Mouse (Mus musculus) CH12.LX (cell line): ENCODE measurements at regions not wholly inside any gene's neighbourhood (a gene's known extent, or its start where the extent isn't known, plus 50 kb on each side); places are given as distances from the start of the nearest gene placed in this dataset.
"Not testable (repeated sequence)": the region's sequence is repeated elsewhere in the genome, so short reads cannot be mapped to it uniquely, and the experiment has no call there.

Experiments used
- DNase-seq: peaks from one replicate; pipeline ENCODE4 v3.0.0-alpha.2; 2013; ENCODE audit errors: extremely low read depth
- H3K27ac ChIP-seq: 2 replicates; pipeline ENCODE4 v1.5.1; 2012; ENCODE audit warnings: low read depth, mild to moderate bottlenecking, control low read depth, moderate library complexity; ENCODE audit not compliant: insufficient read depth
- H3K27me3 ChIP-seq: replicated peaks from 2 replicates; pipeline ENCODE3; 2012; ENCODE audit warnings: inconsistent platforms
- H3K36me3 ChIP-seq, 2 experiments: replicated peaks in 1 of 2; 2 replicates each; pipeline versions ENCODE3 to v1.6.1; 2012; ENCODE audit warnings: inconsistent platforms in 1 of 2, low read length in 1 of 2, mild to moderate bottlenecking in 1 of 2, mixed read lengths in 1 of 2, moderate library complexity in 1 of 2; ENCODE audit not compliant: control insufficient read depth in 1 of 2, insufficient read depth in 1 of 2
- H3K4me1 ChIP-seq, 2 experiments: 2 replicates each; pipeline ENCODE4 v1.6.1; 2012; ENCODE audit warnings: inconsistent platforms in 1 of 2, moderate library complexity in 1 of 2; ENCODE audit not compliant: insufficient read depth in 2 of 2, control insufficient read depth in 1 of 2
- H3K4me2 ChIP-seq: 2 replicates; pipeline ENCODE4 v1.6.1; 2012; ENCODE audit warnings: low read depth, mild to moderate bottlenecking, control low read depth; ENCODE audit not compliant: poor library complexity, insufficient read depth, severe bottlenecking
- H3K4me3 ChIP-seq, 3 experiments: fragments of 150-350 bp in 1 of 3; sonication (generic) in 1 of 3; replicated peaks in 1 of 3; 2 replicates each; pipeline versions ENCODE3 to v1.5.1; 2011 to 2012; ENCODE audit warnings: low read depth in 2 of 3, low read length in 2 of 3, mild to moderate bottlenecking in 2 of 3, moderate library complexity in 2 of 3, control low read depth in 1 of 3, improper control_type of control experiment in 1 of 3, inconsistent platforms in 1 of 3, mixed read lengths in 1 of 3; ENCODE audit not compliant: poor library complexity in 1 of 3
- H3K79me2 ChIP-seq: replicated peaks from 2 replicates; pipeline ENCODE4 v1.6.1; 2012; ENCODE audit warnings: mild to moderate bottlenecking, moderate library complexity; ENCODE audit not compliant: control insufficient read depth, poor library complexity, insufficient read depth, severe bottlenecking; ENCODE audit errors: extremely low read depth
- H3K9ac ChIP-seq: 2 replicates; pipeline ENCODE4 v1.6.1; 2012; ENCODE audit warnings: low read depth, mild to moderate bottlenecking, control low read depth, moderate library complexity; ENCODE audit not compliant: insufficient read depth
- H3K9me3 ChIP-seq: replicated peaks from 2 replicates; pipeline ENCODE3; 2012; ENCODE audit warnings: low read length, inconsistent platforms, mixed read lengths
- CHD2 ChIP-seq: IDR thresholded peaks from 2 replicates; pipeline ENCODE4 v1.6.1; 2011; ENCODE audit warnings: low read length, improper control_type of control experiment
- CTCF ChIP-seq, 2 experiments: IDR thresholded peaks in 1 of 2; conservative IDR thresholded peaks in 1 of 2; 2 replicates each; pipeline ENCODE4 v1.5.1; 2011 to 2012; ENCODE audit warnings: low read depth in 2 of 2, low read length in 2 of 2, improper control_type of control experiment in 1 of 2, inconsistent platforms in 1 of 2, mild to moderate bottlenecking in 1 of 2, moderate library complexity in 1 of 2
- E2F4 ChIP-seq: IDR thresholded peaks from 2 replicates; pipeline ENCODE4 v1.6.1; 2011; ENCODE audit warnings: low read depth, low read length, improper control_type of control experiment; ENCODE audit not compliant: insufficient replicate concordance
- ETS1 ChIP-seq: conservative IDR thresholded peaks from 2 replicates; pipeline ENCODE4 v1.6.1; 2012; ENCODE audit warnings: low read depth, mild to moderate bottlenecking, inconsistent platforms, low read length, improper control_type of control experiment, moderate library complexity
- GABPA ChIP-seq: IDR thresholded peaks from 2 replicates; pipeline ENCODE4 v1.6.1; 2012; ENCODE audit warnings: low read depth, low read length, improper control_type of control experiment, inconsistent platforms; ENCODE audit not compliant: insufficient replicate concordance
- IRF4 ChIP-seq: IDR thresholded peaks from 2 replicates; pipeline ENCODE4 v1.6.1; 2014; ENCODE audit warnings: low read depth, mild to moderate bottlenecking, inconsistent platforms, low read length, improper control_type of control experiment
- KAT2A ChIP-seq: IDR thresholded peaks from 2 replicates; pipeline ENCODE4 v1.6.1; 2012; ENCODE audit warnings: low read length, improper control_type of control experiment, inconsistent platforms; ENCODE audit not compliant: insufficient replicate concordance
- MXI1 ChIP-seq: IDR thresholded peaks from 2 replicates; pipeline ENCODE4 v1.6.1; 2011; ENCODE audit warnings: mild to moderate bottlenecking, low read depth, low read length, improper control_type of control experiment
- PAX5 ChIP-seq: IDR thresholded peaks from 2 replicates; pipeline ENCODE4 v1.6.1; 2012; ENCODE audit warnings: low read length, inconsistent platforms, mixed read lengths
- POLR2A ChIP-seq: IDR thresholded peaks from 2 replicates; pipeline ENCODE4 v1.6.1; 2011; ENCODE audit warnings: low read depth, mild to moderate bottlenecking, improper control_type of control experiment, low read length
- RAD21 ChIP-seq: IDR thresholded peaks from 2 replicates; pipeline ENCODE4 v1.6.1; 2011; ENCODE audit warnings: low read depth, mild to moderate bottlenecking, low read length, improper control_type of control experiment, moderate library complexity
- TCF12 ChIP-seq: IDR thresholded peaks from 2 replicates; pipeline ENCODE4 v1.6.1; 2014; ENCODE audit warnings: low read depth, mild to moderate bottlenecking, inconsistent platforms, low read length, improper control_type of control experiment
- UBTF ChIP-seq: IDR thresholded peaks from 2 replicates; pipeline ENCODE4 v1.6.1; 2012; ENCODE audit warnings: low read depth, mild to moderate bottlenecking, inconsistent platforms, low read length, improper control_type of control experiment, moderate library complexity
- USF1 ChIP-seq: IDR thresholded peaks from 2 replicates; pipeline ENCODE4 v1.6.1; 2014; ENCODE audit warnings: low read depth, mild to moderate bottlenecking, inconsistent platforms, low read length, improper control_type of control experiment
- USF2 ChIP-seq: conservative IDR thresholded peaks from 2 replicates; pipeline ENCODE4 v1.6.1; 2011; ENCODE audit warnings: low read depth, low read length, improper control_type of control experiment
- ZC3H11A ChIP-seq: IDR thresholded peaks from 2 replicates; pipeline ENCODE4 v1.6.1; 2012; ENCODE audit warnings: low read depth, mild to moderate bottlenecking, inconsistent platforms, low read length, improper control_type of control experiment
- ZMIZ1 ChIP-seq: IDR thresholded peaks from 2 replicates; pipeline ENCODE4 v1.6.1; 2012; ENCODE audit warnings: low read depth, mild to moderate bottlenecking, inconsistent platforms, low read length, improper control_type of control experiment
- ZNF384 ChIP-seq: IDR thresholded peaks from 2 replicates; pipeline ENCODE4 v1.6.1; 2012; ENCODE audit warnings: low read depth, low read length, improper control_type of control experiment, inconsistent platforms
- dilution Hi-C: fragments of 300-500 bp; cut with MboI; formaldehyde crosslinking; loops from 2 replicates; pipeline ENCODE4 v1.14.3; 2020; ENCODE audit warnings: low sequenced_read_pairs; ENCODE audit not compliant: extremely low pct_unique_long_range_greater_than_20kb, extremely low pct_ligation_motif_present
- in situ Hi-C: fragments of 300-500 bp; cut with MboI; formaldehyde crosslinking; loops from 3 replicates; pipeline ENCODE4 v1.14.3; 2019; ENCODE audit warnings: low sequenced_read_pairs, low pct_ligation_motif_present, low pct_unique_long_range_greater_than_20kb, mixed read lengths

DNA sequence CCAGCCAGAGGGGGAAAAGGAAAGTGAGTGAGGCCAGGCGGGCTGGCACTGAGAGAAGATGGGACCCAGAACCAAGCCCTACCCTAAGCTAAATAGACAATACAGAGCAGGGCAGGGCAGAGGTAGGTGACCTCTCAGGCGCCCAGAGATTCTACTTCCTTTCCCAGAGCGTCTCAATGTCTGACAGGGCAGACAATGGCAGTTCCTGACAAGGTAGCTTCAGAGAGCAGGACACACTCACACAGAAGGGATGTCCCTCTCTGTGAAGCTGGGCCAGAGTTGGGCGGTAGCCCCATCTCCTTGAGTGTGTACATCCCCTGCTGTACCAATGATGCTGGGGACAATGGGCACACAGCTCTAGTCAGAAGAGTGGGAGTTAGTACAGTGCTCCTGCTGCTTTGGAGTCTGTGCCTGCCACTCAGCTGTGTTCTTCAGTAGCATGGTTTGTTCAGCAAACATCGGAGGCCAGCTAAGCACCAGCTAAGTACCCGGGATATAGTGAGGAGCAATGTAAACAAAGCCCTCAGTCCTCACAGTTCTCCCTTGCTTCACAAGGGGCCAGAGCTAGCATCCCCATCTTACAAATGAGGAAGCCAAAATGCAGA is 62.7 kb downstream of the Rhob start:
- no peak overlapping the region for H3K27ac ChIP-seq
- H3K4me3 ChIP-seq: no peak overlapping the region
- no peak overlapping the region for H3K9ac ChIP-seq
- no peaks in the 10 kb centered on the region for H3K9me3 ChIP-seq
- DNase-seq: no peak
- H3K27me3 ChIP-seq: no peaks in the 10 kb centered on the region
- dilution Hi-C loops (no loop called here), in situ Hi-C loops (no loop called here)
- TF ChIP-seq POLR2A (no peak), ETS1 (no peak), CHD2 (no peak), ZMIZ1 (no peak), TCF12 (no peak), KAT2A (no peak), ZNF384 (no peak), IRF4 (no peak), USF2 (no peak), GABPA (no peak)
- TF ChIP-seq, all 38 proteins: peak for 0
- no peaks in the 10 kb centered on the region for H3K79me2 ChIP-seq
- H3K36me3 ChIP-seq: no peaks in the 10 kb centered on the region
- peaks cover 16 to 34% of the 10 kb centered on the region in 2 experiments for H3K4me1 ChIP-seq
- no peak overlapping the region for H3K4me2 ChIP-seq

DNA sequence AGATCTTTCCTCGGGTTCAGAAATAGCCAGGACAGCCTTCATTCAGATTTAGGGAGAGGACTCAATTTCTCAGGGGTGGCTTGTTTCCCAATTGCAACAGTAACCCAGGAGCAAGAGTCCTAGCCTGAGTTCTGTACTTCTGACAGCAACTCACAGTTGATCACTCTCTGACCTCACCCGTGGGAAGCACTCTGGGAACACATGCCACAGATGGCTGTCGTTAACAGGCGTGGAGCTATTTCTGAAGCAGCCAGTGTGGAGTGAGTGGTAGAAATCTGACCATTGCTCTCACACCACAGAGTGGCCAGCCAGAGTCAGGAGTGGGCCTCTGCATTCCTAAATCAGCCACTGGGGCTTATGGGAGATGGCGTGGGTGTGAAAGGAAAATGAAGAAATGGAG is 63.3 kb downstream of the Rhob start:
- dilution Hi-C loops: no loop called here
- TF ChIP-seq ZC3H11A (no peak), RAD21 (no peak), POLR2A (no peak), TCF12 (no peak), E2F4 (no peak), UBTF (no peak), USF2 (no peak), USF1 (no peak), MXI1 (no peak), CTCF (conservative IDR thresholded peaks at IDR 0.05 in 1 of 2, IDR thresholded peaks at IDR 0.05 in 1 of 2; ENCODE audit: low read depth in 2 of 2, low read length in 2 of 2) (no peak), PAX5 (no peak)
- in situ Hi-C loops: no loop called here
- no peaks in the 10 kb centered on the region for H3K9me3 ChIP-seq
- no peak overlapping the region for H3K9ac ChIP-seq
- DNase-seq: no peak
- no peaks in the 10 kb centered on the region for H3K27me3 ChIP-seq
- no peak overlapping the region for H3K27ac ChIP-seq
- H3K4me2 ChIP-seq: no peak overlapping the region
- H3K36me3 ChIP-seq: no peaks in the 10 kb centered on the region
- peaks cover 16 to 34% of the 10 kb centered on the region in 2 experiments for H3K4me1 ChIP-seq
- H3K4me3 ChIP-seq: no peak overlapping the region
- no peaks in the 10 kb centered on the region for H3K79me2 ChIP-seq

DNA sequence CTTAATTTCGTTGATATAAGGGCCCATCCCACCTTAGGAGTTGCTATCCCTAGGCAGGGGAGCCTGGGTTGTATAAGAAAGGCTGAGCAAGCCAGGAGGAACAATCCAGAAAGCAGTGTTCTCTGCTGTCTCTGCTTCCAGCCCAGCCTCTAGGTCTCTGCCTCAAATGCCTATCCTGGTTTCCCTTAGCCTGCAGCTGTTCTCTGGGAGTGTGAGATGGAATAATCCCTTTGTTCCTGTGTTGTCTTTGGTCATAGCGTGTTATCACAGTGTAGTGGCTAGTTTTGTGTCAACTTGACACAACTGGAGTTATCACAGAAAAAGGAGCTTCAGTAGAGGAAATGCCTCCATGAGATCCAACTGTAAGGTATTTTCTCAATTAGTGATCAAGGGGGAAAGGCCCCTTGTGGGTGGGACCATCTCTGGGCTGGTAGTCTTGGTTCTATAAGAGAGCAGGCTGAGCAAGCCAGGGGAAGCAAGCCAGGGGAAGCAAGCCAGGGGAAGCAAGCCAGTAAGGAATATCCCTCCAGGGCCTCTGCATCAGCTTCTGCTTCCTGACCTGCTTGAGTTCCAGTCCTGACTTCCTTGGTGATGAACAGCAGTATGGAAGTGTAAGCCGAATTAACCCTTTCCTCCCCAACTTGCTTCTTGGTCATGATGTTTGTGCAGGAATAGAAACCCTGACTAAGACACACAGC is 64.0 kb downstream of the Rhob start:
- H3K79me2 ChIP-seq, in situ Hi-C loops, H3K27me3 ChIP-seq, DNase-seq, dilution Hi-C loops, H3K9me3 ChIP-seq, H3K36me3 ChIP-seq, H3K9ac ChIP-seq, H3K27ac ChIP-seq, H3K4me3 ChIP-seq, H3K4me2 ChIP-seq: not testable (repeated sequence)
- peaks cover 15 to 30% of the 10 kb centered on the region in 2 experiments for H3K4me1 ChIP-seq
